Mouse (Mus musculus) CD4-positive, CD25-positive, alpha-beta regulatory T cell, adult 2 months (primary cell): ENCODE measurements around the gene Lrp3.
"Not testable (repeated sequence)": the region's sequence is repeated elsewhere in the genome, so short reads cannot be mapped to it uniquely, and the experiment has no call there.

ENCODE experiments used
- DNase-seq: peaks from one replicate; pipeline ENCODE4 v3.0.0-alpha.2; 2012; ENCODE audit warnings: low read depth, low spot score

The Lrp3 gene

GRCm38 (mm10) chr7:35215225-35215624, at the start of gene Lrp3:
Lrp3 (minus strand) TSS chr7:35215498.
- no peak for DNase-seq

DNA sequence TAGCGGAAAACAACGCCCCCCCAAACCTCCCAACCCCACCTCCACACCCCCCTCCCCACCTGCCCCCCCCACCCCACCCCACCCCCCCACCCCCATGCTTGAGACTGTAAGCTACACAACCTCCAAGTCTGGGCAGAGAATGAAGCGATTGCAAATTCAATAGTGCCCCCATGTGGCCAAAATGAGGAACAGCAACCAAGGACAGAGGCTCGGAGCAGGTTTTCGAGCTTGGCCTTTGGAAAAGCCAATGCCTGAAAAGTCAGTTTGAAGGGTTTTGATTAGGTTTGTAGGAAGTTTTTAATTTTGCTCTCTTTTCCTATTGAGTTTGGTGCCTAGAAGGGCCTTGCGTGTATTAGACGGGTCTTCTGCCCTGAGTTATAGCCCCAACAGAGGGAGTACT, 49.4 kb upstream of the Lrp3 start:
- DNase-seq: peak; percentile 72

DNA sequence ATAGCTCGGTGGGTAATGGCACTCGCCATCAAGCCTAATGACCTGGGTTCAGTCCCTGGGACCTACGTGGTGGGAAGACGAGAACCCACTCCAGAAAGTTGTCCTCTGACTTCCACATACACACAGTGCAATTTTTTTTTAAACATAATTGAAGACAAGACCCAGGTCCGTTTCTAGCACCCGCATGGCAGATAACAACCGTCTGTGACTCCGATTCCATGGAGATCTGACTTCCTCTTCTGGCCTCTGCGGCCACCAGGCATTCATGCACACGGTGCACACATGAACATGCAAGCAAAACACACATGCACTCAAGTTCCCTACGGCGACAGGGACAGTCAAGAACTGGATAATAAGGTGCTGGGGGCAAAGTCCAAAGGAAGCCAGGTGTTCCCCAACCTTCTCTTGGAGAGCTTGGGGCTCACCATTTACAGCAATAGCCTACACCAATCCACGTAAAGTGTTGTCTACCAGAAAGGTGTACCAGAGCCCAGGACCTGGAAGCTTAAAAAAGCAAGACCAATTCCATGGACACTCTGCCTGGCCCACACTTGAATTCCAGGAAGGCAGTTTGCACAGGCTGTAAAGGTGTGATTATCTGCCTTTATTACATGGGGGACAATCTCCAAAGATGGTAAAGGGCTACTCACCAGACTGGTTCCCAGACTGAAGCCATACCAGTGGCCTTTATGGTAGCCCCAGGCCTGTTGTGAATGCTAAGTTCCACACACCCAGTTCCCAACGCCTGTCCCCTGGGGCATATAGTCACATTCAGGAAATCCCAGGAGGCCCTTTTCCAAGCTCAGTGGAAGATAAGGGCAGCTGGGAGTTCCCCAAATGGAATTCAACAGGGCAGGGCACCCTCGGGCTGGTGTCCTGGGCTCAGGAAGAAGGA, 48.5 kb upstream of the Lrp3 start:
- no peak for DNase-seq

DNA sequence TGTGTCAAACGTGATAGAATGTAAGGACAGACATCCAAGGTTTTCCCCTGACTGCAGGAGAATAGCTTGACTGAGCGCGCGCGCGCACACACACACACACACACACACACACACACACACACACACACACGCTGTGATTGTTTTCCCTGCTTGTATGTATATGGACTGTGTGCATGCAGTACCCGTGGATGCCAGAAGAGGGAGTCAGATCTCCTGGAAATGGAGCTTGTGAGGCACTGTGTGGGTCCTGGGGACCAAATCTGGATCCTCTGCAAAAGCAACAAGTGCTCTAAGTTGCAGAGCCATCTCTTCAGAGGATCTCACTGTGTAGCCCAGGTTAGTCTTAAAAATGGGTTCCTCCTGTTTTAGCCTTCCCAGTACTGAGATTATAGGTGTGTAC, 44.1 kb upstream of the Lrp3 start:
- peak; percentile 39 for DNase-seq

- DNase-seq: no peak
Observed at GRCm38 (mm10) chr7:35258294-35258693, 43.0 kb upstream of the Lrp3 start.

DNA sequence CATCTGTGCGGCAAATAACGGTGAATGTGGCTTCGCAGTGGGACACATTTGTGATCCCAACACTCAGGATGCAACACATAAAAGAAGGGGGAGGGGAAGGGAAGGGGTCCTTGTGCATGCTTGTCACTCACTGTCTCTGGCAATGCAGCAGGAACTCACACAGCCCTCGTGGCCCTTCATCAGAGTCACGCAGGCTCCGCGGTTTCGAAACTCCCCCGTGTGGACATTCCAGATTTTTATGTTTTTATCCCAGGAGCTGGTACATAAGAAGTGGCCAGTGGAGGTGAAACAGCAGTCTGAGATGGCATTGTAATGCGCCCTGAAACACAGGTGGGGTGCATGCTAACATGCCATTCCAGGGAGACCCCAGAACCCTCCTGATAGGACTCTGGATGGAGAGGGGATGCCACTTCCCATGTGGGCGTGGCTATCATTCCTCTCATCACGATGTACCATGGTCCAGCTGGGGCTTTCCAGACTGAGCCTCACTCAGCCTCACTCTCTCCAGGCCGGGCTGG, 36.8 kb upstream of the Lrp3 start:
- peak; percentile 23 for DNase-seq

DNA sequence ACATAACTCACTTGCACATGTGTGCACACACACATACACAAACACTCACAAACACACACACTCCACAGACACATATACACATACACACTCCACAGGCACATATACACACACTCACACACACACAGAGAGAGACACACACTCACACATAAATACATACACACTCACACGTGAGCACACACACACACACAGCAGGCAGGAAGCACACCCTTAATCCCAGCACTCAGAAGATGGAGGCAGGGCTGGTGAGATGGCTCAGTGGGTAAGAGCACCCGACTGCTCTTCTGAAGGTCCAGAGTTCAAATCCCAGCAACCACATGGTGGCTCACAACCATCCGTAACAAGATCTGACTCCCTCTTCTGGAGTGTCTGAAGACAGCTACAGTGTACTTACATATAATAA, 22.6 kb upstream of the Lrp3 start:
- DNase-seq: not testable (repeated sequence)

- DNase-seq: peak; percentile 89
Observed at GRCm38 (mm10) chr7:35235308-35235707, 20.0 kb upstream of the Lrp3 start.

- peak; percentile 98 for DNase-seq
Observed at GRCm38 (mm10) chr7:35234361-35235245, 19.3 kb upstream of the Lrp3 start.

GRCm38 (mm10) chr7:35233861-35234260, 18.6 kb upstream of the Lrp3 start:
- DNase-seq: peak; percentile 14

DNA sequence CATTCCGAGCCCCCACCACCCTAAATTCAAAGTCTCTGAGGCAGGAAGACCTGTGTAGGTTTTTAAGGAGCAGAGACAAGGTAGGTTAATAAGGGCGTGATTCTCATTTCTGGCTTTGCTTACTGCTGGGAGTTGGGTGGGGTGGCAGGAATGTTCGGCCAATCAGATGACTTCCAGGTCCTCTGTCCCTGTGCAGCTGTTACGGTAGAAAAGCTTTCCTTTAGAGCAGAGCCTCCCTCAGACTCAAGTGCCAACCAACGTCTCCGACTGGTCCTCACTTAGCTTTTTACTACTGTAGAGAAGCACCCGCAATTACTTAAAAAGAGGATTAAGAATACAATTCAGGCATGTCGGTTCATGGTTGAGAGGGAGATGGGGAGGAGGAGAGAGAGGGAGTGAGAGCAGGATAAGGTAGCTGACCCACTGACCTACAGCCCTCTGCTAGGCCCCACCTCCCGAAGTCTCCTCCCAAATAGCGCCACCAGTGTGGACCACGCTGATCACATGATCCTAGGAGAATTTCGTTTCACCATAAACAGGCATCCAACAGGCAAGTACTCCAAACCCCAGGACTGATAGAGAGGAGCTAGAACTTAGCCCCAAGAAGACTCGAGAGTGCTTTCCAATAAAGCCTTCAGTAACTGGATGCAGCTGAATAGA, 17.6 kb upstream of the Lrp3 start:
- DNase-seq: no peak

DNA sequence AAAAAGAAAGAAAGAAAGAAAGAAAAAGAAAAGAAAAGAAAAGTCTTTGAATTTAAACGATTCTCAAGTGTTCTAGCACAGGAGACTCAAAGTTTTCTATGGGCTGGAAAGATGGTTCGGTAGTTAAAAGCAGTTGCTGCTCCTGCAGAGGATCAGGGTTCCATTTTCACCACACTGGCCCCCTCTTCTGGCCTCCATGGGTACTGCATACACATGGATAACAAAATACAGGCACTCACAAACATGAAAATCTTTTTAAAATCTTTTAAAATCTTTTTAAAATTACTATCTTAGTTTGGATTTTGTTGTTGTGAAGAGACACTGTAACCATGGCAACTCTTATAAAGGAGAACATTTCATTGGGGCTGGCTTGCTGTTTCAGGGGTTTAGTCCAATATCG, 15.0 kb upstream of the Lrp3 start:
- peak; percentile 55 for DNase-seq

DNA sequence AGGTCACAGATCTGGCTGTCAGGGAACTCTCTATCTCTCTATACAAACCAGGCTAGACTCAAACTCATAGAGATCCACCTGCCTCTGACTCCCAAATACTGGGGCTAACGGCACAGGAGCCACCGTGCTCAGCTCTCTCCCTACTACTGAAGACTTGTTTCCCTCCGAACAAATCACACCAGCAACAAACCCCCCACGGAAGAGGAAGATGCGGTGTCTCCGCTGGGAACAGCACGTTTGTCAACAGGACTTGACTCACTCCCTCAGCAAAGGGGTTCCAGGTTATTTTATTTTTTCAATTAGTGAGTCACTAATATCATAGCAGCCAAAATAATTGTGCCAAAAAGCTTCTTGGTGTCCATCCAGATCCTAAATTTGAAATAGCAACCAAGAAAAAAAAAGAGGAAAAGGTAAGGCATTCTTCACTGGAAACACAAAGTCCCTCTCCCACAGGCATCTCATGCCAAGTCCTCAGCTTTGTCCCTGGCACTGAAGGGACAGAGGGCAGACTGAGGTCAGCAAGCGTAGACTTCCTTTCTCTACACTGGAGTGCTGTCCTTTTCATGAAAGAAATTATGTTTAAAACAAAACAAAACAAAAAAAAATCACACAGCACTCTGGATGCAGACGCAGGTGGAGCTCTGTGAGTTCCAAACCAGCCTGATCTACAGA, 5.5 kb upstream of the Lrp3 start:
- no peak for DNase-seq

GRCm38 (mm10) chr7:35215731-35216130, 433 bp upstream of the Lrp3 start:
- DNase-seq: no peak

DNA sequence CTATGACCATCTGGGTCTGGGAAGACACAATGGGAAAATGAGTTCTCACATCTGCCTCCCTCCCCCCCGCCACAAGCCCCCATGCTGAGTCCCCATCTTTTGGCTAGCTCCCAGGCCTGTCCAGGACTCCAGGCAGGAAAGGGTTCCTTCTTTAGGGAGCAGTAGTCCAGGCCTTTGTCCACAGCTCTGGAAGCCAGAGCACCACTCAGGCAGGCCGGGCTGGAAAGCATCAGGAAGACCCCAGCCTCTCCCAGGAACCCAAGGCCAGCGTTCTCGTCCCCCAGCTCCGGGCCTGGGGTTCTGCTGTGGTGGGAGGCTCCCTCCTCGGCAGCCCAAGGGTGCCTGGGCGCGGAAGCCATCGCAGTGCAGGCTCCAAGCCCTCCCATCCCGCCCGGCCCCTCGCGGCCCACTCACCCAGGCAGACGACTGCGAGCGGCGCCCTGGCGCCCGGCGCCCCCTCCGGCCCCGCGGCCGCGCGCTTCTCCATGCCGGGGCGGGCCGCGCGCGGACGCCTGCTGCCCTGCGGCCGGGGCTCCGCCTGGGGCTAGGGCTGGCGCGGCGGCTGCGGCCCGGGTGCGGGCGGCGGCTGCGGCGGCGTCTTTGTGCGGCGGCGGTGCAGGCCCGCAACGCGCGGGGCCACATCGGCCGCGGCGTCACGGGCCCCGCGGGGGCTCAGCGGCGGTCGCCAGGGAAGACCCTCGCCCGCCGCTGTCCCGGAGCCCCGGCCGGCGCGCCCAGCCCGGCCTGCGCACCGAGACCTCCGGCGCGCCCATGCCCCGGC, 666 bp downstream of the Lrp3 start:
- DNase-seq: no peak

GRCm38 (mm10) chr7:35211791-35212190, 3.5 kb downstream of the Lrp3 start:
- DNase-seq: no peak

- DNase-seq: no peak
Observed at GRCm38 (mm10) chr7:35199755-35200154, 15.5 kb downstream of the Lrp3 start.

DNA sequence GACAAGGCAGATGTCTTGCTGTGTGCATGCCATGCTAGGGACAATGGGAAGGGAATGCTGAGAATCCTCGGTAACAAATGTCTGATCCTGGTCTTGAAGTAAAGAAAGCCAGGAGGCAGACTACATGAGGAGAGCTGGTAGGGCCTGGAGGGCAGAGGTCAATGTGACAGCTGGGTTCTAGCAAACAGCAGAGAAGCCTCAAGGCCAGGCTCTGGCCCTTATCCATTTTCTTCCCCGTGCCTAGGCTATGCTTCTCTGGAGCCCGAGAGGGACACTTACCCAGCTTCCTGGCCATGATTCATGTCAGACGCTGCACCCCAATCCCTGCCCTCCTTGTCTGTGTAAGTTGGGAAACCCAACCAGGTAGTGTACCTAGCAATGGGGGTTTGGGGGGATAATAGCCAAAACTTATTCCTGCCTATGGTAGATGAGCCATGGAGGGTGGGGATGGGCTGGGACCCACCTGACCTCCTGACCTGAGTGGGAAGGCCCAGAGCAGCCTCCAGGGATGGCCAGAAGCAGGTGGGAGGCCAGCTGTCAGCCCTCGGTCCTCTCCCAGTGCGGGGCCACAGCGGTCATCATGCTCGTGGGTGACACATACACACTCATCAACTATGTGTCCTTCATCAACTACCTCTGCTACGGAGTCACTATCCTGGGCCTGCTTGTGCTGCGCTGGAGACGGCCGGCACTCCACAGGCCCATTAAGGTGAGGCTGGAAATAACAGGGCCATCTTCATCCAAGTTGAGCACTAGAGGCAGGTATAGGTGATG, 16.1 kb downstream of the Lrp3 start:
- no peak for DNase-seq

DNA sequence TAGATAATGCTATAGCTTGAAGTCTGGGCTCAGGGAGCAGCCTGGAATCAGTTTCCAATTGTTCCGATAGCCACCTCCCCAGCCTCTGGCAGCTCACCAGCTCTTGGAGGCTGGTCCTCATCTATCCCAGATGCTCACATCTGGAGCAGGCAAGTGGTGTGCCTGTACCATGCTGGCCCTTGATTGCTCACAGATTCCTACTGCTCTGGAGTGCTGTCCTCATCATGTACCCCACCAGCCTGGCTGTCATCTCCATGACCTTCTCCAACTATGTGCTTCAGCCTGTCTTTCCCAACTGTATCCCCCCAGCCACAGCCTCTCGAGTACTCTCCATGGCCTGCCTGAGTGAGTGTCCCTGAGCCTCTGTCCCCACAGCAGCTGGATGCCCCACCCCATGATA, 18.3 kb downstream of the Lrp3 start:
- no peak for DNase-seq

- DNase-seq: no peak
Observed at GRCm38 (mm10) chr7:35191276-35191675, 24.0 kb downstream of the Lrp3 start.
